Mouse (Mus musculus) brain, embryonic 18.5 days (tissue): ENCODE results near the gene Pomgnt1.

Source experiments
- DNase-seq: peaks from one replicate; pipeline ENCODE4 v3.0.0-alpha.2; 2012; ENCODE audit warnings: low read depth, low spot score

The Pomgnt1 gene

GRCm38 (mm10) chr4:116137421-116137996, 13.9 kb downstream of the Pomgnt1 start:
- no peak for DNase-seq

DNA sequence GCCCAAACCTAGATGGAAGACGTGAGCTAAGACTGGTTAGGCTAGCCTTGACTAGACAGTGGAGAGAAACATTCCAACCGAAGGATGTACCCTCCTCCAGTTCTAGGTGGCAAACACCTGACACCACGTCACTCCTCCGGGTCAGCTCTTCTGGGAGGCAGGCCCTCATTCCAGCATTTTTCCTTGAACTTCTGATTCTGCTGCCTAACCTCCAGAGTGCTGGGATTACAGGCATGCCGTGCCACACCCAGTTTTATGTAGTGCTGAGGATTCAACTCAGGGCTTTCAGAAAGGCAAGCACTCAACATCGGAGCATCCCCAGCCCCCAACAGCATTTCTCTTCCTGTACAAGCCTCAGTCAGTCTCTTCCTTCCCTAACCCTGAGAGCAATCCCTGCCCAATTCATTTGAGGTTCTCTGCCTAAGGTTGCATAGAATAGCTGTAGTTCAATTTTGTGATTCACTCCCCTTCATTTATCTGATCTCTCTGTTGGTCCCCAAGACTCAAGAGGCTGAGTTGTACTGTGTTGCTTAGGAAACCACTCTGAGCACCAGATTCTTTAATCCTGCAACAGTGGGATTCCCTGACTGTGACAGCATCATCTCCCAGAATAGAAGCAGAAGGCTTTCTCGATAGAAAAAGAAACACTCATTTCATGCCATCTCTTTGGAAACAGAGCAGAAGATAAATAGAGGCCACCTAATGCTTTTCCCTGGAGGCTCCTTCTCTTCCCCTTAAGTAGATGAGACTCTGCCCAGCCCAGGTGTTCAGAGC, 17.3 kb downstream of the Pomgnt1 start:
- DNase-seq = no peak

- DNase-seq = no peak
Observed at GRCm38 (mm10) chr4:116141736-116142135, 18.1 kb downstream of the Pomgnt1 start.

- no peak for DNase-seq
Observed at GRCm38 (mm10) chr4:116142269-116142668, 18.6 kb downstream of the Pomgnt1 start.

- DNase-seq = no peak
Observed at GRCm38 (mm10) chr4:116143317-116143811, 19.7 kb downstream of the Pomgnt1 start.

- DNase-seq = no peak
Observed at GRCm38 (mm10) chr4:116143891-116144717, 20.5 kb downstream of the Pomgnt1 start.

DNA sequence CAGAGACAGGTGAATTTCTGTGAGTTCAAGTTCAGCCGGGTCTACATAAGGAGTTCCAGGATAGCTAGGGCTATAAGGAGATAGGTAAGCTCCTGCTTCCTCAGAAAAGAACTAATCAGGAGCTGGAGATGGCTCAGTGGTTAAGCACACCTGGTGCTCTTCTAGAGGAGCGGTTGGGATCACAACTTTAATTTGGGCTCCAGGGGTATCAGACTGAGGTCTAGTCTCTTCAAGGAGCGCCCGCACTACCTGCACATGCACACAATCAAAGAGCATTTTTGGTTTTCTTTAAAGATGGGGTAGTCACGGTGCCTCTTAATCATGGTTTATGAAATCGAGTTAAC, 26.1 kb downstream of the Pomgnt1 start:
- no peak for DNase-seq

GRCm38 (mm10) chr4:116150156-116150861, 26.7 kb downstream of the Pomgnt1 start:
- DNase-seq = no peak

DNA sequence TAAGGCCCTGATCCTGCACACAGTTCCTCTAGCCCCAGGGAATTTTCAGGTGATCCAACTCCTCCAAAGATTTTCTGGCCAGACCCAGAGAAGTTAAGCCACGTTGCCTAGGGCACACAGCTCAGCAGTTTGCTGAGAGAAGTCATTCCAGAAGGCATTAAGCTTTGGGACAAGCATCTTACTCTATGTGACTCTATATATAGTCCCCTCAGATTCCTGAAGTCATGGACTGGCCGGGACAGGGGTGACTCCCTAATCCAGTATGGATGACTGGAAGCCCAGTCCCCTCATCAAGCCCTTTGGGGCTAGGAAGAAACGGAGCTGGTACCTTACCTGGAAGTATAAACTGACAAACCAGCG, 27.2 kb downstream of the Pomgnt1 start:
- no peak for DNase-seq

- DNase-seq = no peak
Observed at GRCm38 (mm10) chr4:116151238-116151637, 27.6 kb downstream of the Pomgnt1 start, which contains the start of gene Lurap1. TSS of gene Lurap1 (minus strand) at chr4:116151338.

DNA sequence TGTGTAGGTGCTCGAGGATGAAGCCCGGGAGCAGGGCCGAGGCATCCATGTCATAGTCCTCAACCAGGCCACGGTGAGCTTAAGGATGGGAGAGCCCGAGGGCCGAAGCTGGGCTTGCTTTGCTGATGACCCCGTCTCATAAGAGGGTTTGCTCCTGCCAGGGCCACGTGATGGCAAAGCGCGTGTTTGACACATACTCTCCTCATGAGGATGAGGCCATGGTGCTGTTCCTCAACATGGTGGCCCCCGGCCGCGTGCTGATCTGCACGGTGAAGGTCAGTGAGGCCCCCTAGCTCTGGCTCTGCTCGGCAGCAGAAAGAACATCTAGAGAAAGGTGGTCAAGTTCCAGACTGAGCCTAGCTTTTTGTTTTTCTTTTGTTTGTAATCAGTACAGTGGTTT, 29.1 kb downstream of the Pomgnt1 start:
- no peak for DNase-seq

DNA sequence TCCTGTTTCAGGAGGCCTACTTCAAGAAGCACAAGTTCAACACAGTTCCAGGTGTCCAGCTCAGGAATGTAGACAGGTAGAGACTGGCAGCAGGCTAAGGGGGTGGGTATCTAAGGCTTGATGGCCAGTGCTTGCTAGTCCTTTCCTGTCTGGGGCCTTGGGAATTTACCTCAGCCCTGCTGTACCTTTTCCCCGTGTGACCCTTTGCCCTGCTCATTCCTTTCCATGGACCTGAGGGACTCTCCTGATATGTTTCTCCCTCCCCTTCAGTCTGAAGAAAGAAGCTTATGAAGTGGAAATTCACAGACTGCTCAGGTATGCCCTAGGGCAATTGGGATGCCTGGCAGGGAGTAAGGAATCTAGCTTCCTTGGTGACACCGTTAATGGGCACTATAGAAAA, 34.2 kb downstream of the Pomgnt1 start:
- DNase-seq = no peak

GRCm38 (mm10) chr4:116159912-116160311, 36.3 kb downstream of the Pomgnt1 start:
- no peak for DNase-seq

- DNase-seq = no peak
Observed at GRCm38 (mm10) chr4:116160769-116161168, 37.1 kb downstream of the Pomgnt1 start.

GRCm38 (mm10) chr4:116162142-116162541, 38.5 kb downstream of the Pomgnt1 start:
- no peak for DNase-seq

- no peak for DNase-seq
Observed at GRCm38 (mm10) chr4:116164759-116165554, 41.3 kb downstream of the Pomgnt1 start.

- no peak for DNase-seq
Observed at GRCm38 (mm10) chr4:116165708-116166407, 42.2 kb downstream of the Pomgnt1 start.

GRCm38 (mm10) chr4:116167404-116167803, 43.8 kb downstream of the Pomgnt1 start, which contains the start of gene Tspan1:
TSS of gene Tspan1 (minus strand) at chr4:116167601.
- DNase-seq = no peak

- no peak for DNase-seq
Observed at GRCm38 (mm10) chr4:116168617-116169352, 45.1 kb downstream of the Pomgnt1 start.

DNA sequence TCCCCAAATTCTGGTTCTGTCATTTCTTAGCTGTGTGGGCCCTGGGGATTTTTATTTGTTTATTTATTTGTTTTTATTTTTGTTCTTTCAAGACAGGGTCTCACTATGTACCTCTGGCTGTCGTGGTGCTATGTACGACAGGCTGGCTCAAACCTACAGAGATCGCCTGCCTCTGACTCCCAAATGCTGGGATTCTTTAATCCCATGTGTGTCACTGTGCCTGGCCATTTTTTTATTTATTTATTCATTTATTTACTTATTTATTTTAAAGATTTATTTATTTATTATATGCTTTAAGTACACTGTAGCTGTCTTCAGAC, 45.7 kb downstream of the Pomgnt1 start:
- no peak for DNase-seq
